Mouse (Mus musculus) CH12.LX (cell line): ENCODE results near the gene Ablim1. TPM values are rescaled to one million over a fixed set of nuclear protein-coding genes. Genes with fewer than 3 reads are reported as not detected.
A peak's percentile ranks its signal among the peaks of the same experiment; 100 is the strongest.

Source experiments
- DNase-seq: peaks from one replicate; pipeline ENCODE4 v3.0.0-alpha.2; 2013; ENCODE audit errors: extremely low read depth
- H3K27ac ChIP-seq: 2 replicates; pipeline ENCODE4 v1.5.1; 2012; ENCODE audit warnings: low read depth, mild to moderate bottlenecking, control low read depth, moderate library complexity; ENCODE audit not compliant: insufficient read depth
- H3K27me3 ChIP-seq: replicated peaks from 2 replicates; pipeline ENCODE3; 2012; ENCODE audit warnings: inconsistent platforms
- H3K36me3 ChIP-seq, 2 experiments: replicated peaks in 1 of 2; 2 replicates each; pipeline versions ENCODE3 to v1.6.1; 2012; ENCODE audit warnings: inconsistent platforms in 1 of 2, low read length in 1 of 2, mild to moderate bottlenecking in 1 of 2, mixed read lengths in 1 of 2, moderate library complexity in 1 of 2; ENCODE audit not compliant: control insufficient read depth in 1 of 2, insufficient read depth in 1 of 2
- H3K4me1 ChIP-seq, 2 experiments: 2 replicates each; pipeline ENCODE4 v1.6.1; 2012; ENCODE audit warnings: inconsistent platforms in 1 of 2, moderate library complexity in 1 of 2; ENCODE audit not compliant: insufficient read depth in 2 of 2, control insufficient read depth in 1 of 2
- H3K4me2 ChIP-seq: 2 replicates; pipeline ENCODE4 v1.6.1; 2012; ENCODE audit warnings: low read depth, mild to moderate bottlenecking, control low read depth; ENCODE audit not compliant: poor library complexity, insufficient read depth, severe bottlenecking
- H3K4me3 ChIP-seq, 3 experiments: fragments of 150-350 bp in 1 of 3; sonication (generic) in 1 of 3; replicated peaks in 1 of 3; 2 replicates each; pipeline versions ENCODE3 to v1.5.1; 2011 to 2012; ENCODE audit warnings: low read depth in 2 of 3, low read length in 2 of 3, mild to moderate bottlenecking in 2 of 3, moderate library complexity in 2 of 3, control low read depth in 1 of 3, improper control_type of control experiment in 1 of 3, inconsistent platforms in 1 of 3, mixed read lengths in 1 of 3; ENCODE audit not compliant: poor library complexity in 1 of 3
- H3K79me2 ChIP-seq: replicated peaks from 2 replicates; pipeline ENCODE4 v1.6.1; 2012; ENCODE audit warnings: mild to moderate bottlenecking, moderate library complexity; ENCODE audit not compliant: control insufficient read depth, poor library complexity, insufficient read depth, severe bottlenecking; ENCODE audit errors: extremely low read depth
- H3K9ac ChIP-seq: 2 replicates; pipeline ENCODE4 v1.6.1; 2012; ENCODE audit warnings: low read depth, mild to moderate bottlenecking, control low read depth, moderate library complexity; ENCODE audit not compliant: insufficient read depth
- H3K9me3 ChIP-seq: replicated peaks from 2 replicates; pipeline ENCODE3; 2012; ENCODE audit warnings: low read length, inconsistent platforms, mixed read lengths
- E2F4 ChIP-seq: IDR thresholded peaks from 2 replicates; pipeline ENCODE4 v1.6.1; 2011; ENCODE audit warnings: low read depth, low read length, improper control_type of control experiment; ENCODE audit not compliant: insufficient replicate concordance
- ELF1 ChIP-seq: IDR thresholded peaks from 2 replicates; pipeline ENCODE4 v1.6.1; 2014; ENCODE audit warnings: low read depth, mild to moderate bottlenecking, inconsistent platforms, low read length, improper control_type of control experiment
- ETS1 ChIP-seq: conservative IDR thresholded peaks from 2 replicates; pipeline ENCODE4 v1.6.1; 2012; ENCODE audit warnings: low read depth, mild to moderate bottlenecking, inconsistent platforms, low read length, improper control_type of control experiment, moderate library complexity
- GABPA ChIP-seq: IDR thresholded peaks from 2 replicates; pipeline ENCODE4 v1.6.1; 2012; ENCODE audit warnings: low read depth, low read length, improper control_type of control experiment, inconsistent platforms; ENCODE audit not compliant: insufficient replicate concordance
- HCFC1 ChIP-seq: IDR thresholded peaks from 2 replicates; pipeline ENCODE4 v1.6.1; 2012; ENCODE audit warnings: low read depth, mild to moderate bottlenecking, inconsistent platforms, low read length, improper control_type of control experiment
- IRF4 ChIP-seq: IDR thresholded peaks from 2 replicates; pipeline ENCODE4 v1.6.1; 2014; ENCODE audit warnings: low read depth, mild to moderate bottlenecking, inconsistent platforms, low read length, improper control_type of control experiment
- KAT2A ChIP-seq: IDR thresholded peaks from 2 replicates; pipeline ENCODE4 v1.6.1; 2012; ENCODE audit warnings: low read length, improper control_type of control experiment, inconsistent platforms; ENCODE audit not compliant: insufficient replicate concordance
- MAFK ChIP-seq: IDR thresholded peaks from 2 replicates; pipeline ENCODE4 v1.6.1; 2011; ENCODE audit warnings: low read length, improper control_type of control experiment; ENCODE audit not compliant: insufficient replicate concordance
- MAX ChIP-seq: IDR thresholded peaks from 2 replicates; pipeline ENCODE4 v1.6.1; 2011; ENCODE audit warnings: low read length, improper control_type of control experiment
- MAZ ChIP-seq: IDR thresholded peaks from 2 replicates; pipeline ENCODE4 v1.6.1; 2012; ENCODE audit warnings: low read depth, mild to moderate bottlenecking, inconsistent platforms, low read length, improper control_type of control experiment, moderate library complexity
- MYC ChIP-seq: IDR thresholded peaks from 2 replicates; pipeline ENCODE4 v1.6.1; 2011; ENCODE audit warnings: low read depth, mild to moderate bottlenecking, improper control_type of control experiment, low read length
- NELFE ChIP-seq: IDR thresholded peaks from 2 replicates; pipeline ENCODE4 v1.6.1; 2011; ENCODE audit warnings: low read depth, low read length, improper control_type of control experiment
- NRF1 ChIP-seq: IDR thresholded peaks from 2 replicates; pipeline ENCODE4 v1.6.1; 2014; ENCODE audit warnings: low read depth, mild to moderate bottlenecking, inconsistent platforms, low read length, improper control_type of control experiment, moderate library complexity
- PAX5 ChIP-seq: IDR thresholded peaks from 2 replicates; pipeline ENCODE4 v1.6.1; 2012; ENCODE audit warnings: low read length, inconsistent platforms, mixed read lengths
- POLR2A ChIP-seq: IDR thresholded peaks from 2 replicates; pipeline ENCODE4 v1.6.1; 2011; ENCODE audit warnings: low read depth, mild to moderate bottlenecking, improper control_type of control experiment, low read length
- RCOR1 ChIP-seq: conservative IDR thresholded peaks from 2 replicates; pipeline ENCODE4 v1.6.1; 2012; ENCODE audit warnings: low read depth, mild to moderate bottlenecking, inconsistent platforms, low read length, improper control_type of control experiment
- SMC3 ChIP-seq: IDR thresholded peaks from 2 replicates; pipeline ENCODE4 v1.6.1; 2011; ENCODE audit warnings: low read depth, low read length, improper control_type of control experiment
- TBP ChIP-seq: conservative IDR thresholded peaks from 2 replicates; pipeline ENCODE4 v1.6.1; 2011; ENCODE audit warnings: low read depth, low read length, improper control_type of control experiment
- TCF12 ChIP-seq: IDR thresholded peaks from 2 replicates; pipeline ENCODE4 v1.6.1; 2014; ENCODE audit warnings: low read depth, mild to moderate bottlenecking, inconsistent platforms, low read length, improper control_type of control experiment
- USF1 ChIP-seq: IDR thresholded peaks from 2 replicates; pipeline ENCODE4 v1.6.1; 2014; ENCODE audit warnings: low read depth, mild to moderate bottlenecking, inconsistent platforms, low read length, improper control_type of control experiment
- ZC3H11A ChIP-seq: IDR thresholded peaks from 2 replicates; pipeline ENCODE4 v1.6.1; 2012; ENCODE audit warnings: low read depth, mild to moderate bottlenecking, inconsistent platforms, low read length, improper control_type of control experiment
- ZKSCAN1 ChIP-seq: IDR thresholded peaks from 2 replicates; pipeline ENCODE4 v1.6.1; 2012; ENCODE audit warnings: low read depth, inconsistent platforms, low read length, improper control_type of control experiment, borderline replicate concordance
- ZMIZ1 ChIP-seq: IDR thresholded peaks from 2 replicates; pipeline ENCODE4 v1.6.1; 2012; ENCODE audit warnings: low read depth, mild to moderate bottlenecking, inconsistent platforms, low read length, improper control_type of control experiment
- dilution Hi-C: fragments of 300-500 bp; cut with MboI; formaldehyde crosslinking; loops from 2 replicates; pipeline ENCODE4 v1.14.3; 2020; ENCODE audit warnings: low sequenced_read_pairs; ENCODE audit not compliant: extremely low pct_unique_long_range_greater_than_20kb, extremely low pct_ligation_motif_present
- in situ Hi-C: fragments of 300-500 bp; cut with MboI; formaldehyde crosslinking; loops from 3 replicates; pipeline ENCODE4 v1.14.3; 2019; ENCODE audit warnings: low sequenced_read_pairs, low pct_ligation_motif_present, low pct_unique_long_range_greater_than_20kb, mixed read lengths
- polyA plus RNA-seq: library from polyadenylated mRNA; unstranded; fragments of >175 nt; gene quantifications from 2 replicates; pipeline ENCODE4 v1.2.1, GENCODE M21; 2012; ENCODE audit warnings: low read depth; ENCODE audit not compliant: insufficient read length
- total RNA-seq, 2 experiments: library from RNA; depleted of rRNA; stranded (reverse); fragments of 300-350 nt in 1 of 2; fragments of >200 nt in 1 of 2; gene quantifications; 2 replicates each; pipeline ENCODE4 v1.2.3; 2012 to 2014

Gene Ablim1
- total and polyA plus RNA-seq, 3 experiments, result 0.85 to 2.4 (median 2.0) TPM

GRCm38 (mm10) chr19:57274717-57275116 is 40.0 kb downstream of the Ablim1 start:
- Histone ChIP-seq H3K79me2 (no peaks in the 10 kb centered on the region), H3K27ac (no peak overlapping the region), H3K9ac (no peak overlapping the region), H3K9me3 (no peaks in the 10 kb centered on the region), H3K4me2 (no peak overlapping the region; the same call in 1 of the 2 replicates), H3K4me1 (peaks cover 11 to 23% of the 10 kb centered on the region in 2 experiments), H3K27me3 (no peaks in the 10 kb centered on the region), H3K36me3 (no peaks in the 10 kb centered on the region), H3K4me3 (no peak overlapping the region)
- TF ChIP-seq ELF1 (no peak), GABPA (no peak), USF1 (no peak), MAZ (no peak), IRF4 (no peak), ZC3H11A (no peak)
- in situ Hi-C loops (no loop called here), dilution Hi-C loops (no loop called here)
- DNase-seq, result no peak

GRCm38 (mm10) chr19:57274286-57274685 is 40.4 kb downstream of the Ablim1 start:
- no peaks in the 10 kb centered on the region for H3K79me2 ChIP-seq
- in situ Hi-C loops (no loop called here), dilution Hi-C loops (no loop called here)
- DNase-seq, result no peak
- no peaks in the 10 kb centered on the region for H3K9me3 ChIP-seq
- H3K27ac ChIP-seq, result no peak overlapping the region
- peak overlapping the region; percentile 32; the same call in 1 of the 2 replicates for H3K4me2 ChIP-seq
- peaks cover 11 to 23% of the 10 kb centered on the region in 2 experiments for H3K4me1 ChIP-seq
- H3K27me3 ChIP-seq, result no peaks in the 10 kb centered on the region
- no peak overlapping the region for H3K4me3 ChIP-seq
- H3K36me3 ChIP-seq, result no peaks in the 10 kb centered on the region
- no peak for TF ChIP-seq NELFE
- no peak for TF ChIP-seq ZMIZ1
- no peak for TF ChIP-seq E2F4
- TF ChIP-seq KAT2A, result no peak
- no peak for TF ChIP-seq POLR2A
- TF ChIP-seq TBP, result no peak
- H3K9ac ChIP-seq, result no peak overlapping the region

GRCm38 (mm10) chr19:57272824-57273613 is 41.7 kb downstream of the Ablim1 start:
- H3K36me3 ChIP-seq, result no peaks in the 10 kb centered on the region
- peak; percentile 95 for DNase-seq
- dilution Hi-C loops, result no loop called here
- H3K9ac ChIP-seq, result peak overlapping the region; percentile 37
- in situ Hi-C loops, result no loop called here
- H3K27ac ChIP-seq, result peak overlapping the region; percentile 31; the same call in 1 of the 2 replicates
- peak overlapping the region in 2 of 3 experiments; percentile 13 to 38 for H3K4me3 ChIP-seq
- no peaks in the 10 kb centered on the region for H3K79me2 ChIP-seq
- H3K4me1 ChIP-seq, result peaks cover 11 to 23% of the 10 kb centered on the region in 2 experiments
- H3K9me3 ChIP-seq, result no peaks in the 10 kb centered on the region
- H3K4me2 ChIP-seq, result peak overlapping the region; percentile 80
- no peaks in the 10 kb centered on the region for H3K27me3 ChIP-seq
- no peak for TF ChIP-seq TBP
- TF ChIP-seq MAFK, result no peak
- peak; percentile 99 for TF ChIP-seq NRF1
- peak; percentile 89 for TF ChIP-seq MYC
- TF ChIP-seq SMC3, result no peak
- TF ChIP-seq TCF12, result no peak; the same call in 1 of the 2 replicates
- TF ChIP-seq IRF4, result peak; percentile 93
- no peak for TF ChIP-seq ZC3H11A
- no peak for TF ChIP-seq ZKSCAN1
- TF ChIP-seq PAX5, result no peak
- peak; percentile 23 for TF ChIP-seq HCFC1
- TF ChIP-seq MAZ, result 0 out of 2 replicates have a peak, but pooled peaks have one; percentile 39
- no peak for TF ChIP-seq RCOR1
- peak; percentile 55 for TF ChIP-seq ETS1
- TF ChIP-seq MAX, result peak; percentile 86
